Comparison of ENCODE assay signal across 8 mouse cellular contexts in the genomic region with DNA sequence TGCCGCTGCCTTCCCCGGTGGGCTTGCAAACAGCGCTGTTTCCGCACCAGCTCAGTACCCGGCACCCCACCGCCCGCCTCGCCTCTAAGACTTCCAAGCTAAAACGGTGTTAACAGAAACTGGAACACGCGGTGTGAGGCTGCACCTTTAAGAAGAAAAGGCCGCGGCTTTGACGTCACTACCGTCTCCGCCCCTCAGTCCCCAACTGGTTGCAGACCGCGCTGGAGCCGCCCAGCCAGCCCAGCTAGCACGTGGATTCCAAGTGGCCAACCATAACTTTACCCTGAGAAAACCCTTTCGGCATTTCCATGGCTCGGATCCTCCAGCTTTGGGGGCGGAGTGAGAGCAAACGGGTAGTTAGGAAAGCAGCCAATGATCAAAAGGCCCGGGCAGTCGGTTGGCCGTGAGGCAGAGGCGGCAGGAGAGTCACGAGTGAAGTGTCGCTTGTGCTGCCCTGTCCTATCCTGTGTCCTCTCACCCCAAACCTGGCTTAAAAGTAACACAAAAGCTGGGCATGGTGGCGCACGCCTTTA. TPM values are rescaled to one million over a fixed set of nuclear protein-coding genes. Genes with fewer than 3 reads are reported as not detected.
DNase-seq lines count a peak whose midpoint lies in the region; ATAC-seq and TF ChIP-seq lines count a peak whose summit lies in the region.

No protein-coding gene starts in this region.

- intact Hi-C loops in heart, postnatal 10 days (cut with DNase I): no loop called here

- H3K4me2 ChIP-seq in forebrain, embryonic 13.5 days: peak overlapping the region; percentile 80
- H3K4me2 ChIP-seq in liver, postnatal 0 days (ENCODE audit: low read depth, low read length): peak overlapping the region; percentile 82
- peak overlapping the region; percentile 90 for H3K4me2 ChIP-seq in neural tube, embryonic 14.5 days (ENCODE audit: low read depth, low read length)

- H3K36me3 ChIP-seq in ES-Bruce4 (ENCODE audit: control insufficient read depth, insufficient read depth, low read length, poor library complexity, severe bottlenecking): peaks cover 26% of the 10 kb centered on the region
- H3K36me3 ChIP-seq in forebrain, embryonic 13.5 days (ENCODE audit: poor library complexity, severe bottlenecking): peaks cover 16% of the 10 kb centered on the region
- peaks cover 20% of the 10 kb centered on the region for H3K36me3 ChIP-seq in liver, postnatal 0 days (replicated peaks; ENCODE audit: insufficient read depth, low read length)
- H3K36me3 ChIP-seq in neural tube, embryonic 14.5 days (ENCODE audit: control insufficient read depth, insufficient read depth, low read length): peaks cover 11% of the 10 kb centered on the region

- DNase-seq in heart, postnatal 10 days: peak; percentile 99
- peak; percentile 98 for DNase-seq in large intestine, adult 2 months (ENCODE audit: low read depth, low spot score)
- DNase-seq in liver, postnatal 0 days: peak; percentile 97
- DNase-seq in testis, postnatal 10 days (ENCODE audit: low spot score): peak; percentile 96

- ATAC-seq in cerebellum, adult (ENCODE audit: insufficient number of reproducible peaks, low FRiP score, low TSS enrichment): peak; percentile 79
- peak; percentile 95 for ATAC-seq in forebrain, embryonic 13.5 days
- ATAC-seq in liver, postnatal 0 days: peak; percentile 79
- peak; percentile 92 for ATAC-seq in neural tube, embryonic 14.5 days (ENCODE audit: low read depth)

- H3K9me3 ChIP-seq in ES-Bruce4 (replicated peaks; ENCODE audit: control insufficient read depth, insufficient read depth, low read length, poor library complexity, severe bottlenecking): no peaks in the 10 kb centered on the region
- H3K9me3 ChIP-seq in forebrain, embryonic 13.5 days (replicated peaks): no peaks in the 10 kb centered on the region
- no peaks in the 10 kb centered on the region for H3K9me3 ChIP-seq in liver, postnatal 0 days (ENCODE audit: low read length)
- no peaks in the 10 kb centered on the region for H3K9me3 ChIP-seq in neural tube, embryonic 14.5 days (ENCODE audit: control insufficient read depth, low read length)

- peak; percentile 92 for TF ChIP-seq POLR2A in ES-Bruce4 (IDR thresholded peaks at IDR 0.05; ENCODE audit: insufficient read depth, low read length)

- H3K4me3 ChIP-seq in ES-Bruce4 (ENCODE audit: low read depth, low read length): peak overlapping the region; percentile 77
- peak overlapping the region; percentile 77 for H3K4me3 ChIP-seq in forebrain, embryonic 13.5 days
- H3K4me3 ChIP-seq in liver, postnatal 0 days (ENCODE audit: low read depth, low read length): peak overlapping the region; percentile 99
- peak overlapping the region; percentile 75 for H3K4me3 ChIP-seq in neural tube, embryonic 14.5 days (ENCODE audit: low read depth, low read length)

- no peaks in the 10 kb centered on the region for H3K27me3 ChIP-seq in ES-Bruce4 (ENCODE audit: control insufficient read depth, insufficient read depth, low read length, poor library complexity, severe bottlenecking)
- no peaks in the 10 kb centered on the region for H3K27me3 ChIP-seq in forebrain, embryonic 13.5 days
- H3K27me3 ChIP-seq in liver, postnatal 0 days (ENCODE audit: insufficient read depth, low read length): no peaks in the 10 kb centered on the region
- H3K27me3 ChIP-seq in neural tube, embryonic 14.5 days (ENCODE audit: control insufficient read depth, insufficient read depth, low read length): no peaks in the 10 kb centered on the region

- peak overlapping the region; percentile 81 for H3K27ac ChIP-seq in ES-Bruce4 (ENCODE audit: insufficient read depth, low read length)
- H3K27ac ChIP-seq in forebrain, embryonic 13.5 days: peak overlapping the region; percentile 79
- peak overlapping the region; percentile 99 for H3K27ac ChIP-seq in liver, postnatal 0 days (ENCODE audit: low read depth)
- peak overlapping the region; percentile 74 for H3K27ac ChIP-seq in neural tube, embryonic 14.5 days (ENCODE audit: low read depth, low read length)

- H3K4me1 ChIP-seq in ES-Bruce4 (ENCODE audit: control insufficient read depth, insufficient read depth, low read length): peaks cover 4% of the 10 kb centered on the region
- peaks cover 33% of the 10 kb centered on the region for H3K4me1 ChIP-seq in forebrain, embryonic 13.5 days
- H3K4me1 ChIP-seq in liver, postnatal 0 days (ENCODE audit: insufficient read depth): peaks cover 35% of the 10 kb centered on the region
- peaks cover 25% of the 10 kb centered on the region for H3K4me1 ChIP-seq in neural tube, embryonic 14.5 days (ENCODE audit: control insufficient read depth, insufficient read depth, low read length)

- no peak for TF ChIP-seq EP300 in ES-Bruce4 (IDR thresholded peaks at IDR 0.05; ENCODE audit: insufficient read depth, low read depth, low read length)
- peak; percentile 79 for TF ChIP-seq EP300 in liver, postnatal 0 days (IDR thresholded peaks at IDR 0.05; ENCODE audit: low read depth)

- peak overlapping the region; percentile 91 for H3K9ac ChIP-seq in ES-Bruce4 (ENCODE audit: low read depth, poor library complexity, severe bottlenecking)
- peak overlapping the region; percentile 83; the same call in 1 of the 2 replicates for H3K9ac ChIP-seq in forebrain, embryonic 13.5 days
- peak overlapping the region; percentile 100 for H3K9ac ChIP-seq in liver, postnatal 0 days (replicated peaks)
- no peak overlapping the region for H3K9ac ChIP-seq in neural tube, embryonic 14.5 days (replicated peaks; ENCODE audit: low read depth, low read length)

- WGBS in forebrain, embryonic 13.5 days: 0% methylated on average over 32 of the region's 32 CpGs
- under 1% methylated on average over 32 of the region's 32 CpGs for WGBS in large intestine, adult 2 months
- WGBS in liver, postnatal 0 days (ENCODE audit: insufficient replicate concordance): under 1% methylated on average over 32 of the region's 32 CpGs
- WGBS in neural tube, embryonic 14.5 days: under 1% methylated on average over 32 of the region's 32 CpGs

- no peak for TF ChIP-seq CTCF in ES-Bruce4 (IDR thresholded peaks at IDR 0.05; ENCODE audit: low read depth, low read length)
- no peak for TF ChIP-seq CTCF in liver, postnatal 0 days (IDR thresholded peaks at IDR 0.05; ENCODE audit: low read depth)

RNA-seq across cellular contexts. Expression of gene Slc25a39, which starts 0.7 kb away (rescaled TPM):
- 284 and 342 TPM in 2 replicates for polyA plus RNA-seq in ES-Bruce4 (2011; ENCODE audit: insufficient read depth, insufficient read length, low read depth, missing spikeins)
- 157 and 159 TPM in 2 replicates for polyA plus RNA-seq in forebrain, embryonic 13.5 days (2015; fragmentation: Nextera tagmentation; extraction: Ambion mirVana)
- 100 to 1,000 TPM; 155 to 156 TPM for total RNA-seq in heart, postnatal 10 days (2021)
- 332 and 343 TPM in 2 replicates for polyA plus RNA-seq in large intestine, adult 2 months (2012; rRNA removed)
- polyA plus RNA-seq in liver, postnatal 0 days (2015; fragmentation: Nextera tagmentation; extraction: Ambion mirVana): 510 and 522 TPM in 2 replicates
- polyA plus RNA-seq in neural tube, embryonic 14.5 days (2014; fragmentation: Nextera tagmentation; extraction: Ambion mirVana): 141 and 144 TPM in 2 replicates

RNA-seq across cellular contexts. Expression of gene Rundc3a, which starts 15.2 kb away (rescaled TPM):
- 7.0 and 9.5 TPM in 2 replicates for polyA plus RNA-seq in ES-Bruce4 (2011; ENCODE audit: insufficient read depth, insufficient read length, low read depth, missing spikeins)
- 93.9 and 94.8 TPM in 2 replicates for polyA plus RNA-seq in forebrain, embryonic 13.5 days (2015; fragmentation: Nextera tagmentation; extraction: Ambion mirVana)
- under 1 TPM; 0.29 to 0.32 TPM for total RNA-seq in heart, postnatal 10 days (2021)
- 4.3 and 4.6 TPM in 2 replicates for polyA plus RNA-seq in large intestine, adult 2 months (2012; rRNA removed)
- 1.8 and 2.4 TPM in 2 replicates for polyA plus RNA-seq in liver, postnatal 0 days (2015; fragmentation: Nextera tagmentation; extraction: Ambion mirVana)
- 97.8 and 115 TPM in 2 replicates for polyA plus RNA-seq in neural tube, embryonic 14.5 days (2014; fragmentation: Nextera tagmentation; extraction: Ambion mirVana)

RNA-seq across cellular contexts. Expression of gene Grn, which starts 21.7 kb away (rescaled TPM):
- polyA plus RNA-seq in ES-Bruce4 (2011; ENCODE audit: insufficient read depth, insufficient read length, low read depth, missing spikeins): 68.4 and 88.3 TPM in 2 replicates
- polyA plus RNA-seq in forebrain, embryonic 13.5 days (2015; fragmentation: Nextera tagmentation; extraction: Ambion mirVana): 49.5 and 53.9 TPM in 2 replicates
- total RNA-seq in heart, postnatal 10 days (2021): 100 to 1,000 TPM; 189 to 192 TPM
- polyA plus RNA-seq in large intestine, adult 2 months (2012; rRNA removed): 110 and 122 TPM in 2 replicates
- 156 and 161 TPM in 2 replicates for polyA plus RNA-seq in liver, postnatal 0 days (2015; fragmentation: Nextera tagmentation; extraction: Ambion mirVana)
- polyA plus RNA-seq in neural tube, embryonic 14.5 days (2014; fragmentation: Nextera tagmentation; extraction: Ambion mirVana): 43.3 and 68.2 TPM in 2 replicates

RNA-seq across cellular contexts. Expression of gene Fam171a2, which starts 39.1 kb away (rescaled TPM):
- 4.4 and 5.4 TPM in 2 replicates for polyA plus RNA-seq in ES-Bruce4 (2011; ENCODE audit: insufficient read depth, insufficient read length, low read depth, missing spikeins)
- polyA plus RNA-seq in forebrain, embryonic 13.5 days (2015; fragmentation: Nextera tagmentation; extraction: Ambion mirVana): 8.5 and 9.3 TPM in 2 replicates
- 10 to 100 TPM; 20.0 to 23.8 TPM for total RNA-seq in heart, postnatal 10 days (2021)
- polyA plus RNA-seq in large intestine, adult 2 months (2012; rRNA removed): 2.1 and 3.9 TPM in 2 replicates
- polyA plus RNA-seq in liver, postnatal 0 days (2015; fragmentation: Nextera tagmentation; extraction: Ambion mirVana): 0.23 and 0.72 TPM in 2 replicates
- polyA plus RNA-seq in neural tube, embryonic 14.5 days (2014; fragmentation: Nextera tagmentation; extraction: Ambion mirVana): 25.4 and 38.4 TPM in 2 replicates

RNA-seq across cellular contexts. Expression of gene Slc4a1, which starts 42.4 kb away (rescaled TPM):
- polyA plus RNA-seq in ES-Bruce4 (2011; ENCODE audit: insufficient read depth, insufficient read length, low read depth, missing spikeins): 0.48 and 0.53 TPM in 2 replicates
- polyA plus RNA-seq in forebrain, embryonic 13.5 days (2015; fragmentation: Nextera tagmentation; extraction: Ambion mirVana): 2.6 and 6.5 TPM in 2 replicates
- 10 to 100 TPM in 1 of 2 experiments, 1 to 10 TPM in 1; 3.5 to 13.0 TPM for total RNA-seq in heart, postnatal 10 days (2021)
- 0.01 and 0.10 TPM in 2 replicates for polyA plus RNA-seq in large intestine, adult 2 months (2012; rRNA removed)
- polyA plus RNA-seq in liver, postnatal 0 days (2015; fragmentation: Nextera tagmentation; extraction: Ambion mirVana): 311 and 329 TPM in 2 replicates
- polyA plus RNA-seq in neural tube, embryonic 14.5 days (2014; fragmentation: Nextera tagmentation; extraction: Ambion mirVana): 1.6 and 2.4 TPM in 2 replicates

Comparison
In these comparisons a context has a peak if more than half of its experiments do, and no peak if none do; other contexts are left out.
1. Peak in every context shown above with its lines: DNase-seq, ATAC-seq, H3K4me3 ChIP-seq and H3K27ac ChIP-seq.